Mouse (Mus musculus): ENCODE results near the gene Apoa1.

Gene Apoa1

DNA sequence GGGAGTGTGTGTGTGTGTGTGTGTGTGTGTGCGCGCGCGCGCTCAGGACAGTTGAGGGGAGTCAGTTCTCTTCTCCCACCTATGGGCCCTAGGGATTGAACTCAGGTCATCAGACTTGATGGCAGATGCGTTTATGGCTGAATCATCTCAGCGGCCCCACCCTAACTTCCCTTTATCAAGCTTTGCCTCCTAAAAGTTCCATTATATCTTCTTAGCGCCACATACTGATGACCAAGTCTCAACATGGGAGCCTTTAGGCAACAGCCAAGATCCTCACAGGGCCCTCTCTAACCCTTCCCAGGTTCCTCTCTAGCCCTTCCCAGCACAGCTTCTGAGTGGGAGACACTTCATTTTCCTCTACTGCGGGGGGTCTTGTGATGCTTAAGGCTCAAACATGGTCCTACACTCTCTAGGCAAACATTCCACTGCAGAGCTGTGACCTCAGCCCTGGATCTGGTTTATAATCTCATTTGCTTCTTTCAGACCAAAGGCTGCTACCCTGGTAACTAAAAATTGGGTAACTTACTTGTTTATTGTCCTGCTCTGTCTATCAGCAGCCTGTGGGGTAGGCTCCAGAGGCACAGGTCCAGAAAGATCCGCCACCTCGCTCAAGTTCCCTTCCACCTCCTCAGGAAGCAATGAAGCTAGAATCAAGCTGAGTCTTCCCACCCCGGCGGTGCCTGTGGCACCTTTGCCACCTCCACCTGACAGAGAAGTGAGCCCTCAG, 11.5 kb upstream of the Apoa1 start:
- DNase-seq, result no peak

DNA sequence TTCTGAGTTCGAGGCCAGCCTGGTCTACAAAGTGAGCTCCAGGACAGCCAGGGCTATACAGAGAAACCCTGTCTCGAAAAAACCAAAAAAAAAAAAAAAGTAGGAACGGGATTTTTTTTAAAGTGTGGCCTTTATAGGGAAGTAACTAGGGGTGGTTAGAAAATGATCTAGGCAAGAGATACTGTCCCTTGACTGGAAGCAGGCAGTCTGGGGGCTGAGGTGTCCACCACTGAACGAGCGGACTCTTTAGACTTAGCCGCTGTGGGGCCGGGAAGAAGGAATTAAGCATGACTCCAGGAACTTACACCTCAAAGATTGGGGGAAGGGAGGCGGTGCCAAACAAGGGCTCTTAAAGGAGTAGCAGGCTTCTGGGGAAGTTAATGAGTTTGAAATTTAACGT, 10.2 kb upstream of the Apoa1 start:
- DNase-seq, result no peak

DNA sequence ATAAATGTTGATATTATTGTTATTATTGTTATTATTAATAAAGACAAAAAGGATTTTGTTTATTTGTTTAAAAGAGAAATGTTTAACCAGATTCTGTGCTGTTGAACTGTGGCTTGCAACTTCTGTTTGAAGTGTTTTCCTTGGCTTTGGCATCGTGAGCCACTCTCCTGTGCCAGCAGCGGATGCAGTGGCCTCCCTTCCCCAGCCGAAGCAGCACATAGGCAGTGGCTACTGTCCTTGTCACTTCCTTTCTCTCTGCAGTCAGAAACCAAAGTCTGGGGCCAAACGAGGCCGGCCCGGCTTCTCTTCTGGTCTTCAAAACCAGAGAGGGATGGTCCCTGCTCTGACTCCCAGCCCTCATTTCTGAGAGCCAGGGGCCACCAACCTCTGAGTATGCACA, 5.3 kb upstream of the Apoa1 start:
- peak; percentile 69 for DNase-seq

DNA sequence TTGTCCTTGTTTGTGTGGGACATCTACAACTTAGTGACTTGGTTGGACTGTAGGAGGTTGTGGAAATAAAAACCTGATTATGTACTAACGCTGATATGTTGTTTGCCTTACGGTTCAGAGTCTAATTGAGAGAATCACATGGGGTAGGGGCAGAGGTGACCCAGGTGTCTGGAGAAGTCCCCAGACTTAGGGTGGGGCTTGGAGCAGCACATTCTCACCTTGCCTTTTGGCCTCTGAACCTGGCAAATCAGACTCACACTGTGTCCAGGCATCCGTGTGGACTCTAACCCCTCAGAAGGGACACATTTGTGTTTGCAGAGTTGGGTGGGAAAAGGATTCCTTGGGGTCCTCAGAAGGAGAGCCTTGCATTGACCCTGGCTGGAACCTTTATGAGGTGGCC, 4.3 kb upstream of the Apoa1 start:
- no peak for DNase-seq

DNA sequence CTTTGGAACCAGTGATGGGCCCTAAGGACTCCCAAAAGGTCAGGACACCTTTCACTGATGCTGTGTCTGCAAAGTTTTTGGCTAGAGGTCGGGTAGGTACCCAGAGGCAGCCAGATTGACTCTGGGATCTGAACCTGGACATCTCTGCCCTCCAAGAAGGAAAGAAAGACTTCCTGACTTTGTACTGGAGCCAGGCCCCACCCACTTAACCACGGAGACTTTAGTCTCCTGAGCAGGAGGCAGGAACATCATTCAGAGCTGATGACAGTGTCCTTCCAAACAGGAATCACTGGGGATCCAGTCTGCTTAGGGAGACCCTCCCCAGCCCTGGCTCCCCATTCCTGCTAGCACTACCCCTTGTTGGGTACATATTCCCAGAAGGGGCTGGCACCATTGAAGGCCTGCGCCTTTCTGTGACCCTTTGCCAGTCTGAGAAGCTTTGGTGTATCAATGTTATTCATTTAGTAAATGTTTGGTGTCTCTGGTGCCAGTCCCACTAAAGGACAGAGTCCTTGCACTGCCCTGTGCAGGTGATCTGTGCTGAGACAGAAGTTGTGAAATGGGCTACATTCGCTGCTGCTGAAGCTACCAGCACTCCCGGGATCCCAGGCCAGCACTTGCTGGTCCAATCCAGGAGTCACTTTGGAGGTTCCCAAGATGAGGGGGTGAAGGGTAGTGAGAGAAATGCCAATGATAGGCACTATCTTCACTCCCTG, 3.3 kb upstream of the Apoa1 start:
- no peak for DNase-seq

DNA sequence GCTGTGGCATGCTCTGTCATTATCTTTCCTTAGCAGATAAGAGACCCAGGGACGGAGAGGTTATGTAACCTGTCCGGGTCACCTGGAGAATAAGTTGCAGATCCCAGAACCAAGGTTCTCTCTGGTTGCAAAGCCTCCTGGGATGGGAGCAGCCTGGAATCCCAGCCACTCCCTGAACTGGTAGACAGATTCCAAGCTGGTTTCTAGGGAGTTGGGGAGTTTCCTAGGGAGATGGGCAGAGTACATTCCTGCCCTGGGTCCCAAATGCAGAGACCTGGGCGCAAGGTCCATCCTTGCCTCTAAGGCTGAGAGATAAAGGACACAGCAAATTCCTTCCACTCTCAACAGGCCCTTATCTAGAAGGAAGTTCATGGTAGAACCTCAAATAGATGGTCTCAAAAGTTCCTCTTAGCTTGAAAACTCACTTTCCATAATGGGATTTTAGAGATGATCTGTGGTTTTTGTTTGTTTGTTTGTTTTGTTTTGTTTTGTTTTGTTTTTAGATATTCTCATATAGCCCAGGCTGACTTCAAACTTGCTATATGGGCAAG, 1.2 kb upstream of the Apoa1 start:
- no peak for DNase-seq

DNA sequence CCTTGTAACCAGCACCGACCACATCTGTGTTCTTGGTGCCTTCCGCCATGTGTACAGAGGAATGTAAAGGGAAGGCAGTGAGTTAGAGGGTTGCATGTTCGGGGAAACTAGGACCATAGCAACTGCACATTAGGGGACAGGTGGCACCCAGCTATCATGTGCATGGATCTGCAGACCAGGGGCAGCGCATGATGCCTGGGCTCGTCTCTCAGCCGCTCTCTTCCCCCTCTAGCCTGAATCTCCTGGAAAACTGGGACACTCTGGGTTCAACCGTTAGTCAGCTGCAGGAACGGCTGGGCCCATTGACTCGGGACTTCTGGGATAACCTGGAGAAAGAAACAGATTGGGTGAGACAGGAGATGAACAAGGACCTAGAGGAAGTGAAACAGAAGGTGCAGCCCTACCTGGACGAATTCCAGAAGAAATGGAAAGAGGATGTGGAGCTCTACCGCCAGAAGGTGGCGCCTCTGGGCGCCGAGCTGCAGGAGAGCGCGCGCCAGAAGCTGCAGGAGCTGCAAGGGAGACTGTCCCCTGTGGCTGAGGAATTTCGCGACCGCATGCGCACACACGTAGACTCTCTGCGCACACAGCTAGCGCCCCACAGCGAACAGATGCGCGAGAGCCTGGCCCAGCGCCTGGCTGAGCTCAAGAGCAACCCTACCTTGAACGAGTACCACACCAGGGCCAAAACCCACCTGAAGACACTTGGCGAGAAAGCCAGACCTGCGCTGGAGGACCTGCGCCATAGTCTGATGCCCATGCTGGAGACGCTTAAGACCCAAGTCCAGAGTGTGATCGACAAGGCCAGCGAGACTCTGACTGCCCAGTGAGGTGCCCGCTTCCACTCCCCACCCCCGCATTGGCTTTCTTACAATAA, 1.4 kb downstream of the Apoa1 start:
- peak; percentile 90 for DNase-seq

DNA sequence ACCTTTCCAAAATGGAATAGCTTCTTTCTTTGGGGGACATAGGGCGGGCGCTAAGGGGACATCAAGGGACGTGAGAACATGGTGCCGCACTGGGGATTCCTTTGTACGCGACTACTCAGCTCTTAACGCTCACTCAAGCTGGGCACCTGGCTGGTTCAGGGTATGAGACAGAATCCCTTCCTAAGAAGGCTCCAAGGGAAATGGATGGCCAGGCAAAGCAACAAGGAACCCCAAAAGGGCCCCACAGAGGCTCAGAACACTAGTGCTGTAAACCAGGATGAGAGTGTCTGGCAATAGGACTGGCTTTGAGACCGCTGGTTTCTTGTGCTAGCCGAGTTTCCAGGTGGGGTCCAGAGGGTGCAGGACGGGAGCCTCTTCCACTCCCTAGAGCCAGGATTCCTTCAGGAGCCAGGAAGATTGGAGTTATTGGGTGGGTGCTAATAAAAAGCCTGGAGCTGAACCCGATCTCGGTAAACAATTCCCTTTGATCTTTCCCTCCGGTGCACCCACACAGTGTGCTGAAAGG, 2.1 kb downstream of the Apoa1 start:
- DNase-seq, result no peak

DNA sequence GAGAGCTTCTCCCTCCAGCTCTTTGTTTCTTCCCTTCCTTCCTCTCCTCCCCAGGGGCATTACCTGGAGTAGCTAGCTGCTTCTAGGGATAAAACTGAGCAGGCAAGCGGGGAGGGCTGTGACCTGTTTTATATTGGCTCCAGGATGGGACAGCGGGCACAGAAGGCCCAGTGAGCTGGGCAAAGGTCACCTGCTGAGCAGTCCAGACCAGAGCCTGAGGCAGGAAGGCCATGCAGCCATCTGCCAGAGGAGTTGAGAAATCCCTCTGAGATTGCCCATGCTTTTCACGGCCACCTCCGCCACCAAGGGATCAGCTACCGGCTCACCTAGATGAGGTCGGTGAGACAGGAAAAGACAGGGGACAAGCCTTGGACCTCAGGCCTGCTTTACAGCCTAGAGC, 6.8 kb downstream of the Apoa1 start:
- no peak for DNase-seq

DNA sequence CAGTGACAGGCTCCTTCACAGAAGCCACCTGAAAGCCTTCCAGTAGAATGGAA, 7.0 kb downstream of the Apoa1 start, which contains the start of gene Apoc3:
Gene Apoc3 (minus strand): TSS at position 41 of the 53 bp plus-strand sequence.
- DNase-seq, result no peak

DNA sequence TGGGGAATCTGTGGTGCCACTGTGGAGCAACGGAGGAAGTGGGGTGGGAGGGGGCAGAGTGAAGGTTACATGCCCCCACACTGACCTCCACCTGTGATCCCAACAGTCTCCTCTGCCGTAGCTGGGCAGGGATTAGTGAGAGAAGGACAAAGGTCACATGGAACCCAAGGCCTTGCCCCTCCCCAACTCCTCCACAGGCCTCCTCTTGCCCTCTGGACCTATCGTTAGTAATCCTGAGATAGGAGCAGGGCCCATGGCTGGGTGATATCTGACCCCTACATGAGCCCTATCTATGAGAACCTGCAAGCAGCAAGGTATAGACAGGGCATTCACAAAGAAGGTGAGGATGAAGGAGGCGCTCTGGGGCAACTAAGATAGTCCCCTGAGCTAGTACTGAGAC, 7.3 kb downstream of the Apoa1 start:
- DNase-seq, result no peak

DNA sequence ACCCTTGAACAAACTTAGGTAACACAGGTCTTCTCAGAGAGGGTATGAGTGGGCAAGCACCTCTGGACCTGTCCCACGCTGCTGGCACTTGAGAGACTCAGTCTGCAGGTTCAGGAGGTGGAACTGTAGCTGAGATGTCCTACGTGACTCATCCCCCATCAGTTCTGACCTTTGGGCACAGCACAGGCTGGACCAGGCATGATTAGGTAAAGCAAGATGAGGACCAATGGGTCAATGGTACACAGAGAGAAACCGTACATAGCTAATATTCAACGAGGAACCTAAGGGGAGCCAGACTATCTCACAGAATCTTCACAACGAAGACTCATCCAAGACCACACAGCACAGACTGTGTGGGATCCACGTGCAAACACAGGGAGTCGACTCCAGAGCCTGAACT, 10.5 kb downstream of the Apoa1 start:
- DNase-seq, result no peak

DNA sequence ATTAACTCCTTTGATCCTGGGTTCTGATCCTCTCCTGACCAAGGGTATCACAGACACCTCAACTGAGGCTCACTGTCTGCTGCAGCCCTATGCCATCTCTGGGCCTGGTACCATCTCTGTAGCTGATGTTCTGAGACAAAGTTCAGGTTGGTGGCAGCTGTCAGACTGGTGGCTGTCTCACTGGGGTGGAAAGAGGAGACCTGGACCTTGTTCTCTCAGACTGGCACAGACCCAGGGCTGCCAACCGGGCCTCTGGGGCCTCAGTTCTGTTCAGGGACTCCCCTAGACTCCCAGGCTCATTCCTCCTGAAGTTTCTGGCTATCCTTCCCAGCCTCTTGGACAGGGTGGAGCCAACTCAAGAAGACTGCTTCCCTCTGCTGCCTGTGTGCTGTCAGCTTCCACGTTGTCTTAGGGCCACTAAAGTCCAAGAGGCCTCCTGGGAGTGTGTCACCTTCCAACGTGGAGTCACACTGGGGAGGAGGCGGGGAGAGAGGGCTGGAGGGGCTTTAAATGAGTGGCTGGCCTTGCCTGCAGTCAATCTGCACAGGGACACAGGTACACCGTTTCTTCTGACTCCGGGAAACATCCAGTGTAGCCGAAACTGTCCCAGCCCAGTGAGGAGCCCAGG, 12.3 kb downstream of the Apoa1 start, which contains the start of gene Apoa4:
Gene Apoa4 (plus strand): TSS at position 171 of the 628 bp plus-strand sequence.
- DNase-seq, result no peak

DNA sequence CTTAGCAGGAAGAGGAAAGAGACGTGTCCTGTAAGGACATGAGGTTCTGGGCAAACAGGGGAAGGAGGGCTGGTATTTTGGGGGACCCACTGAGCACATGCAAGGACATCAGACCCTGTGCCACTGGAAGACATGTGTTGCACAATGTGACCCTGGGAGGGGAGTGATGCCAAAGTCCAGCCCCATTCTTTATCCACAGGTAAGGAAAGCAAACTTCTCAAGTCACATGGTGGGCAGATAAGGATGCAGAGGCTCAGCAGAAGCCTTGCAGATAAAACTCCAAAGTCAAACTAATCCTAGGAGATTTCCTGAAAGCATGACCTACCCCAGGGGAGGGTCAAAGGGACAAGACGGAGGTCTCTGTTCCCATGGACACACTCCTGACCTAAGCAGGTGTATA, 13.4 kb downstream of the Apoa1 start:
- no peak for DNase-seq

DNA sequence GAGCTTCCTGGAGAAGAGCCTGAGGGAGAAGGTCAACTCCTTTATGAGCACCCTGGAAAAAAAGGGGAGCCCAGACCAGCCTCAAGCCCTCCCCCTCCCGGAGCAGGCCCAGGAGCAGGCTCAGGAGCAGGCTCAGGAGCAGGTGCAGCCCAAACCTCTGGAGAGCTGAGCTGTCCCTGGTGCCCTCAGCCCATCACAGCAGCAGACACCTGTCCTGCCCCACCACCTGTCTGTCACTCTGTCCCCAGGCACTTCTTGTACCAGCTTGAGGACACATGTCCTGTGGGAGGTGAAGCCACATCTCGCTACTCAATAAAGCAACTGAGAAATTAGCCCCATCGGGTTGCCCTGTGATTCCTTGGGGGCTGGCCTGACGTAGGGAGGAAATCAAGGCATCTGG, 14.7 kb downstream of the Apoa1 start:
- DNase-seq, result no peak

DNA sequence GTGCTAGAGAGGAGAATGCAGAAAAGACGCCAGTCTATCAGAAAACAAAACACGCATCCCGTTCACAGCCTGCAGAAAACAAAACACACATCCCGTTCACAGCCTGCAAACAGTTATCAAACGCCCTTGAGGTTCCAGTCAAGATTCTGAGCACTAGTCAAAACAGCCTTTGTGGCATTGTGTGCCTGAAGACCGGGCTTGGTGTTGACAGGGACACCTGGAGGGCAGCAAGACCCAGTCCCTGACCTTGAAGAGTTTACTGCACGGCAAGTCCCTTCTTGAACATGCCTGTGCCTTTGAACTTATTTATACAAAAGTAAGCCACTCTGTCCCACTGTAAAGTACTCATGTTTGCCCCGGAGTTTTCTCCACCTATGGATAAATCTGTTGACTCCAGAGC, 15.2 kb downstream of the Apoa1 start:
- DNase-seq, result no peak

DNA sequence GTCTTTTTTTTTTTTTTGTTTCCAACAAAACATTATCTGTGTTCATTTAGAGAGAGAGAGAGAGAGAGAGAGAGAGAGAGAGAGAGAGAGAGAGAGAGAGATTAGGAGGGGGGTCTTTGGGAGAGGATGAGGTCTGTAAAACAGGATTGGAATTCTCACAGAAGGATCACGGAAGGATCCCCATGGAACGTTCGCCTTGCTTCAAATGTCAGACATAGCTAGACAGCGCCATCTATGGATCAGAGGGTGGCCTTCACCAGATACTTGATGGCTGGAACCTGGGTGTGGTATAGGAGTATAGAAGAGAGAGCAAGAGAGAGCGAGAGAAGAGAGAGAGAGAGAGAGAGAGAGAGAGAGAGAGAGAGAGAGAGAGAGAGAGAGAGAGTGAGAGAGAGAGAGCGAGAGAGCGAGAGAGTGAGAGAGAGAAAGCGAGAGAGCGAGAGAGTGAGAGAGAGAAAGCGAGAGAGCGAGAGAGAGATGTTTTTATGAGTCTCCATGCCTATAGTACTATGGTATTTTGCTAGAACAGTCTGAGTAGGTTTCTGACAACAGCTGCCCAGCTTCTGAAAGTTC, 18.5 kb downstream of the Apoa1 start:
- DNase-seq, result peak; percentile 81

DNA sequence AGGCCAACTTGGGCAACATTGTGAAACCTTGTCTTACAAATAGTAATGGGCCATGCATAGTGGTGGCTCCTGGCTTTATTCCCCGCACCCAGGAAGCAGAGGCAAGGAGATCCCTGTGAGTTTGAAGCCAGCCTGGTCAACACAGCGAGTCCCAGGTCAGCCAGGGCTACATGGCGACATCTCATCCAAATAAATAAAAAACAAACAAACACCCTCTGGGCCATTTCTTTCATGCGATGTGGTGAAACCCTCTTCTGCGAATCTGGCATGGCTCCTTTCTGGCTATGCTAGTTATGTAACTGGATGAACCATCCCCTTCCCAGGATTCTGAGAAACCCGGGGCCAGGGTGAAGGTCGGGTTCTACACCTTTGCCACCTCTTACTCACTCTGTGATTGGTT, 27.8 kb downstream of the Apoa1 start:
- DNase-seq, result no peak

DNA sequence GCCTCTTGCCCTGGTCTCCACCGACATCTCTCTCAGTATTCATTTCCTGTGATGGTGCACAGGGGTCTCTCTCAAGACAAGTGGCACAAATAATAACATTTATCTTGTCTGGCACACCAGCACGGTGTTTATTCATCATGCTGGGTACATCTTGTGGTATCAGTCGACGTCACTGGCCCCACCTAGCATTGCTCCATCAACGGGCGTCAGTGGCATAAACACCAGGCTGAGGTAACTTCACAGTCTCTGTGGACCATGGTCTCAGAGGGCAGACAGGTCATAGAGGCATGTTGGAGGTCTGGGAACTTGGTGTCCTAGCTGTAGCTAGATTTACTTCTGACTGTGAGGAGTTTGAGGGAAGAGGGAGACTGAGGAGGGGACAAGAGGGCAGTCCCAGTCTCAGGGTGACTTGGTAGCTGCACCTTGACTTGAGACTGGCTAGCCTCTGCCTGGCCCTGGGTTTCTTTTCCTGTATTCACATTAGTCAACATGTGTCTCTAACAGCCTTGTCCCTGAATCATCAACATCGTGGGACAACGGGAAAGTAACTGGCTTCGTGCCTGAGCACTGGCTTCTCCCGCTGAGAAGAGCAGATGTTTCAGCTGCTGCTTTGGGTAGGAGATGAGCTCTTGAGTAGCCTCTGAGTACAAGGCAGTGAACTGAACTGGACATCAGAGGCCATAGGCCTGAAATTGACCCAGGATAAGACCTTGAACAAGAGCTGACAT, 28.4 kb downstream of the Apoa1 start:
- DNase-seq, result no peak

DNA sequence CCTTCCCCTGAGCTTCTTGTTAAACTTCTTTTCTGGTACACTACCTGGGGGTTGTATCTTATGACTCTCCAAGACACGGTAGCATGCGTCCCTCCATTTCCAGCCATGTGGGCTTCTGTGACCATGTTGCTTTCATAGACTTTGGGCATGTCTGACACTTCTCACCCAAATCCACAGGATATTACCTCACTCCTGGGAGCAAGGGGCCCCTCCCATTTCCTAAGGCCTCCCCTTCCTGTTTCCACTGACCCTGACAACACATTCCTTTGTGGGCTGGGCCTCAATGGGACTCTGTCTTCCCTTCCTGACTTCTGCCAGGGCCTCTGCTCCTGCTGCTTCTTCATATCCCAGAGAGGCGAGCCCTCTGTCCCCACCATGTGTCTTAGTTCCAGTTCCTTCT, 29.2 kb downstream of the Apoa1 start:
- peak; percentile 39 for DNase-seq

DNA sequence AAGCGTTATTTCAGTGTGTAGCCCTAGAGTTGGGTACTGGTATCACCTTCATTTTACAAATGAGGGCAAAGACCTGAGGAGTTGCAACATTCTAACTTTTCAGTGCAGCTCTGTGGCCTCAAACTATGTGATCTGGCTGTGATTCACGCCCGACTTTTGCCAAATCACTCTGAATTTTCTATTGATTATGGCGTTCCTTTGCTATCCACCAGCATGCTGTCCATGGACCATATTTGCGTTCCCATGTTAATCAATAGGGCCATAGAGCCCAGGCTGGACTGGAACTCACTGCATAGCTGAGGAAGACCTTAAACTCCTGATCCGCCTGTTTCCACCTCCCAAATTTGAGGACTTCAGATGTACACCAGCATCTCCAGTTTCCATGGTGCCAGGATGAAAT, 30.7 kb downstream of the Apoa1 start:
- DNase-seq, result no peak

DNA sequence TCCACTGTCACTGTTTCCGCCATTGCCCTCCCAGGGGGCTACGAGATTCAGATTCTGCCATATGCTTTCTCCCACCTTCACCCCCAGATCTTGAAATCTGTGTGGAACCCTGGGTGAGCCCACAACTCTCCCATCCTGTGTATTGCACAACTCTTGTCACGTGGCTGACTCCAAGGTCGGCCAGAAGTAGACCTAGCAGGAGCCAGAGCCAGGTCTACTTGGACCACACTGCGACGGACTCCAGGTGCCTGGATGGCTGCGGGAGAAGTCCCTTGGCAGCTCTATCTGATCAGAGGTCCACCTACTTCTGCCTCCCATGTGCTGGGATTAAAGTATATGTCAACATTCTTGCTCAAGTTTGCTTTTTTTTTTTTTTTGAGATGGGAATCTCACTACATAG, 32.8 kb downstream of the Apoa1 start:
- DNase-seq, result no peak

Data from lung, postnatal 10 days (tissue).